Mouse (Mus musculus): ENCODE measurements around the gene Zkscan16.

The Zkscan16 gene

DNA sequence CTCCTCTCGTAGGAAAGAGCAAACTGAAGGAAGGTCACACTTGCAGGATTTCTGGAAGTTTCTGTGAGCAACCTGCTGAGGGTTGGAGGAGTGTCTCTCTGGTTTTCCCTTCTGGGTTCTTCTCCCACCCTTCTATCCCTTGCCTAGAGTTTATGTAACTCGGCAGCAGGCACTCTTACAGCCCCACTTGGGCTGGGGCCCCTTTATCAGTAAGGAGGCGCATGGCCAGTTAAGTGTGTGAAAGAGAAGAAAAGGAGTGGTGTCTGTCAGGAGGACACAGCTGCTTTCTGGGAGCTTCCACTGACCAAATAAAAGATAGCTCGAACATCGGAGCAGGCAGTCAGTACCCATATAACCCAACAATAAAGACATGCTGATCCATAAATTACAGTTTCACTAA is 48.8 kb downstream of the Zkscan16 start:
- in situ Hi-C loops (cut with MboI; ENCODE audit: unreplicated experiment in 2 of 2), result loop anchor here (10.0 to 25.0 kb wide), 7 partner anchors 430 to 1080 kb away; partner anchors contain the start of genes D630039A03Rik (in 1 of the 2) and Lpar1 (in 1 of the 2)

GRCm38 (mm10) chr4:58994762-58995161 is 51.3 kb downstream of the Zkscan16 start, which contains the start of gene Dnajc25:
TSS of gene Dnajc25 (plus strand) at chr4:58995062.
- in situ Hi-C loops (cut with MboI; ENCODE audit: unreplicated experiment in 2 of 2), result loop anchor here (10.0 to 25.0 kb wide), 7 partner anchors 432 to 1082 kb away; partner anchors contain the start of genes D630039A03Rik (in 1 of the 2) and Lpar1 (in 1 of the 2)

DNA sequence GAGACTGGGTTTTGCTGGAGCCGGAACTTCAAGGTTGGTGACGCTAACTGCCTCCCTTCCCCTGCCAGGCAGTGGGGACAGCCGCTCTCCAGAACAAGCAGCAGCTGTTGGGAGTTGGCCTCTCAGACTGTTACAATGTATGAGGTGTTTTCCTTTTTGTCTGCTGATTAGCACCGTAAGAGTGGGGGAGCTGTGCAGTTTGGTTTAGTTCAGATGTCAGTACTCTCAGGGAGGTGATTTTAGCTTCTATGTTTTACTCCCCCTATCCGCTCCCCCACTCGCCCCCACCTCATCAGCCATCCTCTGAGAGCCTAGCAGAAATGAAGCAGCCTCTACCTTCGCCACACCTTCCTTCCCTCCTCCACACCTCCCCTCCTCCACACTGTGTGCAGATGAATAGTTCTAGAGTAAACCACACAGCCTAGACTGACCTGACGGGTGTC is 51.8 kb downstream of the Zkscan16 start:
- in situ Hi-C loops (cut with MboI; ENCODE audit: unreplicated experiment in 2 of 2), result loop anchor here (10.0 to 25.0 kb wide), 7 partner anchors 433 to 1083 kb away; partner anchors contain the start of genes D630039A03Rik (in 1 of the 2) and Lpar1 (in 1 of the 2)

DNA sequence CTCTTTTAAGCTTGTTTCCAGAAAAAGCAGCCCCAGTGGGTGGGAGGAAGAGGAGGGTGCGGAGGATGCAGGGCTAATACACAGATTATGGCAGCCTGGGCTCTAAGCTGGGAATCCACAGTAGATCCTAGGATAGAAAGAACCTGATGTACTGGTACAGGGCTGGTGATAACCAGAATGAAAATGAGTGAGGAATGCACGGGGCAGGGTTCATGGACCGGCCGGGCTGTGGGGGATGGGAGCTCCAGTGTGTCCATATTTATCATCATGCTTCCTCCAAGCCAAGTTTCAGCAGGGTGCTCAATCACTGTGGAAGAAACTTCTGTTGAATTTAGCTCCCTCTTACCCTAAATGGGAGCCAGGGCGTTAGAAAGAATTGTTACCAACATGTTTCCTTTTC is 53.7 kb downstream of the Zkscan16 start:
- in situ Hi-C loops (cut with MboI; ENCODE audit: unreplicated experiment in 2 of 2), result loop anchor here (10.0 to 25.0 kb wide), 7 partner anchors 435 to 1085 kb away; partner anchors contain the start of genes D630039A03Rik (in 1 of the 2) and Lpar1 (in 1 of the 2)

GRCm38 (mm10) chr4:58998688-58999087 is 55.3 kb downstream of the Zkscan16 start:
- in situ Hi-C loops (cut with MboI; ENCODE audit: unreplicated experiment in 2 of 2), result loop anchor here (10.0 to 25.0 kb wide), 7 partner anchors 436 to 1086 kb away; partner anchors contain the start of genes D630039A03Rik (in 1 of the 2) and Lpar1 (in 1 of the 2)

DNA sequence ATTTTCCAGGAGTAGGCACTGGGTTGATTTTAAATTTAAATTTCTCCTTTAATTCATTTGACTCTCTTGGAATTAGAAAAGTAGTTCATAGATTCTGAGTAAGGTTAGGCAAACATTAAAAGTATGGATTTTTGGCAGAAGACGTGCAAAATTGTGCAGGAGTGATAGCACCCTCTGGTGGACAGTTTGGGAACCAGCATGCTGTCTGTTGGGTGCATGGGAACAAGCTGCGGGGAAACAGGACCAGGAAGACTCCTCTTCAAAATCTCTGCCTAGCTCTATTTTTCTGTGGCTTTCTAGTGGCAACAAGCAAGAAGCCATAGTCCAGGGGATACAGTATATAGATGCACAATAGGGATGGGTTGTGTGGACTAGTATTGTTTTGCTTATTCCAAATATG is 56.3 kb downstream of the Zkscan16 start:
- in situ Hi-C loops (cut with MboI; ENCODE audit: unreplicated experiment in 2 of 2), result loop anchor here (5.0 to 25.0 kb wide), 11 partner anchors 38 to 1087 kb away; partner anchors contain the start of genes Gng10 (in 2 of the 2), D630039A03Rik (in 1 of the 2), Lpar1 (in 1 of the 2) and Ugcg (in 1 of the 2)

DNA sequence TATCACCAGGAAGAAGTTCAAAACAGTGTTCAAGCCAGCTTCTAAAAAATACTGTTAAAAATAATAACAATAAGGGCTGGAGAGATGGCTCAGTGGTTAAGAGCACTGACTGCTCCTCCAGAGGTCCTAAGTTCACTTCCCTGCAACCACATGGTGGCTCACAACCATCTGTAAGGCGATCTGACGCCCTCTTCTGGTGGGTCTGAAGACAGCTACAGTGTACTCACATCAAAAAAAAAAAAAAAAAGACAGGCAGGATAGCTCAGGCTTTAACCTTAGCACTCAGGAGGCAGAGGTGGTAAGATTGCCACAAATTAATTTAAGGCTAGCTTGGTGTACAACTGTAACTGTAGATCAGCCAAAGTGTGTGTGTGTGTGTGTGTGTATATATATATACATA is 57.2 kb downstream of the Zkscan16 start:
- in situ Hi-C loops (cut with MboI; ENCODE audit: unreplicated experiment in 2 of 2), result loop anchor here (5.0 to 10.0 kb wide), 4 partner anchors 37 to 564 kb away; partner anchors contain the start of genes Gng10 (in 2 of the 2) and Ugcg (in 1 of the 2)

DNA sequence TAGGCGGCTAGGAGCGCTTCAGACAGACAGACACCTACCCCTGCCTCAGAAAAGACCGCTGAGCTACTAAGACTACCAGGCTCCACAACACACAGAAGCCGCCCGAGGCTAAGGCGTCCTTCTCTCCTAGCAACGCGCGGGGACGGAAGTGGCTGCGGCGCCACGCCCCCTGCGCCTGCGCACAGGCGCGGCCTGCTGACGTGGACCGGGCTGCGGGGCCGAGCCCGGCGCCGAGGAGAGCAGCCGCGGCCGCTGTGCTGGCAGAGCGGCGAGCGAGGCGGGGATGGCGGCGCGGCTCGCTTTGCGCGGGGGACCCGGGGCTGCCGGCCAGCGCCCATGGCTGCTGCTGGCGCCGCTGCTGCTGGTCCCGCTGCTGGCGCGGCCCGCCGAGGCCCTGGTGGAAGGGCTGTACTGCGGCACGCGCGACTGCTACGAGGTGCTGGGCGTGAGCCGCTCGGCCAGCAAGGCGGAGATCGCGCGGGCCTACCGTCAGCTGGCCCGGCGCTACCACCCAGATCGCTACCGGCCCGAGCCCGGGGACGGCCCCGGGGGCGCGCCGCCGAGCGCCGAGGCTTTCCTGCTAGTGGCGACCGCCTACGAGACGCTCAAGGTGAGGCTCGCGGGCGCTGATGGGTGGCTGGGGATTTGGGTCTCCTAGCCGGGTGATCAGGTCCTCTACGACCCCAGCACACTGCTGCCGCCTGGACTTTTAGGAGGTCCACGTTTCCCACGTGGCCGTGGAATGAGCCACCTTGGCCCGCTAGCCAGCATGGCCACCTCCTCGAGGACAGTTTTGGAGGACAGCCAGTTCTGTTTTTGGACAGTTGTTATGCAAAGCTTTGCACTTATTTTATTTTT is 59.7 kb downstream of the Zkscan16 start, which contains the start of gene Gm20503:
Gm20503 (plus strand) TSS at position 263 of the 858 bp plus-strand sequence.
- in situ Hi-C loops (cut with MboI; ENCODE audit: unreplicated experiment in 2 of 2), result loop anchor here (5.0 to 10.0 kb wide), 4 partner anchors 34 to 562 kb away; partner anchors contain the start of genes Gng10 (in 2 of the 2) and Ugcg (in 1 of the 2)

DNA sequence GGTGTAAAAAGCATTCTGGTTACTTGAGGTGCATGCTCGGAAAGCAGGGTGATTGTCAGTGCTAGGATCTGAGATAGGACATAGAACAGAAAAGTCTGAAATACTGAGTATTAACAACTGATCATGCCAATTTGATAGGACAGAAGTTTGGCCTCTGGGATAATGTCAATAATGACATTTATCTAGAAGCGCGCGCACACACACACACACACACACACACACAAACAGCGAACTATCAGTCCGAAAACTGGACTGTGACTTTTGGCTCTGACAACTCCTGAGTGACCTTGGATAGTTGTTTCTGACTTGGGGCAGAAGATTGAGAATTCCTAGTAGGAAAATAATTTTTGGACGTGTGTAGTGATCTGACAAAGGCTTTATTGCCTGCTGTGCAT is 60.4 kb downstream of the Zkscan16 start:
- in situ Hi-C loops (cut with MboI; ENCODE audit: unreplicated experiment in 2 of 2), result loop anchor here (5.0 to 10.0 kb wide), 4 partner anchors 33 to 561 kb away; partner anchors contain the start of genes Gng10 (in 2 of the 2) and Ugcg (in 1 of the 2)

DNA sequence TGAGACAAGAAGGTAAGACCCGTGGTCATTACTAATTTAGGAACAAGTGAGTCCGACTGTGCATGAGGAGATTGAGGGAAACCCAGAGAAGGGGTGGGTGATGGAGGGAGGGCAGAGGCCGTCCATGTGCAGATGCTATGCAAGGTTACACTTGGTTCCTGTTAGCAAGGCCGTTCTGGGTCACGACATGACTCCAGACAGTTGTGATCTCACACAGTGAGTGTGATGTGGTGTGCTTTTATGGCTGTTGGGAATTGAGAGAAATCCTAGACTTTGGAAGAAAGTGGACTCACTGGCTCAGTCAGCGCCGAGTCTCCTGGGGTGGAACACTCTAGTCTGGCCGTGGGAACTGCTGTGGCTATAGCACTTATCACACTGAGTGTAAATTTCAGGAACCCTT is 62.8 kb downstream of the Zkscan16 start:
- in situ Hi-C loops (cut with MboI; ENCODE audit: unreplicated experiment in 2 of 2), result loop anchor here (10.0 kb wide), 3 partner anchors 179 to 559 kb away; partner anchors contain the start of gene Ugcg (in 1 of the 2)

GRCm38 (mm10) chr4:59007016-59007415 is 63.6 kb downstream of the Zkscan16 start:
- in situ Hi-C loops (cut with MboI; ENCODE audit: unreplicated experiment in 2 of 2), result loop anchor here (10.0 kb wide), 3 partner anchors 178 to 558 kb away; partner anchors contain the start of gene Ugcg (in 1 of the 2)

All from v-Abl transformed pro-B cells (cell line).